Mouse (Mus musculus): ENCODE measurements at regions not wholly inside any gene's neighbourhood (a gene's known extent, or its start where the extent isn't known, plus 50 kb on each side); places are given as distances from the start of the nearest gene placed in this dataset.

GRCm38 (mm10) chr10:92606761-92607160 is 115.5 kb downstream of the Nedd1 start:
- no peak for TF ChIP-seq POLR2A (IDR thresholded peaks at IDR 0.05; ENCODE audit: borderline replicate concordance, insufficient read depth, low read length)
- no peak for TF ChIP-seq CTCF (IDR thresholded peaks at IDR 0.05; ENCODE audit: borderline replicate concordance, insufficient read depth, low read depth, low read length)
